Mouse (Mus musculus): ENCODE results near the gene Enc1.
A peak's percentile ranks its signal among the peaks of the same experiment; 100 is the strongest.
"Not testable (repeated sequence)": the region's sequence is repeated elsewhere in the genome, so short reads cannot be mapped to it uniquely, and the experiment has no call there.

The Enc1 gene

GRCm38 (mm10) chr13:97251736-97252135 lies 10.8 kb downstream of the Enc1 start:
- no peak for DNase-seq (ENCODE audit: low spot score)

GRCm38 (mm10) chr13:97252469-97252868 lies 11.6 kb downstream of the Enc1 start:
- DNase-seq (ENCODE audit: low spot score): no peak

GRCm38 (mm10) chr13:97253418-97253981 lies 12.6 kb downstream of the Enc1 start:
- DNase-seq (ENCODE audit: low spot score): no peak

- no peak for DNase-seq (ENCODE audit: low spot score)
Measured at GRCm38 (mm10) chr13:97253994-97254393, 13.1 kb downstream of the Enc1 start.

GRCm38 (mm10) chr13:97254564-97255164 lies 13.8 kb downstream of the Enc1 start:
- DNase-seq (ENCODE audit: low spot score): no peak

- DNase-seq (ENCODE audit: low spot score): no peak
Measured at GRCm38 (mm10) chr13:97255976-97256848, 15.3 kb downstream of the Enc1 start.

- no peak for DNase-seq (ENCODE audit: low spot score)
Measured at GRCm38 (mm10) chr13:97256849-97257379, 16.0 kb downstream of the Enc1 start.

GRCm38 (mm10) chr13:97259271-97259670 lies 18.4 kb downstream of the Enc1 start:
- no peak for DNase-seq (ENCODE audit: low spot score)

- no peak for DNase-seq (ENCODE audit: low spot score)
Measured at GRCm38 (mm10) chr13:97260456-97261180, 19.7 kb downstream of the Enc1 start.

- DNase-seq (ENCODE audit: low spot score): no peak
Measured at GRCm38 (mm10) chr13:97261549-97261948, 20.6 kb downstream of the Enc1 start.

- DNase-seq (ENCODE audit: low spot score): no peak
Measured at GRCm38 (mm10) chr13:97262676-97263075, 21.8 kb downstream of the Enc1 start.

- not testable (repeated sequence) for DNase-seq (ENCODE audit: low spot score)
Measured at GRCm38 (mm10) chr13:97265534-97265933, 24.6 kb downstream of the Enc1 start.

- no peak for DNase-seq (ENCODE audit: low spot score)
Measured at GRCm38 (mm10) chr13:97270723-97271122, 29.8 kb downstream of the Enc1 start.

GRCm38 (mm10) chr13:97271641-97272040 lies 30.7 kb downstream of the Enc1 start:
- no peak for DNase-seq (ENCODE audit: low spot score)

GRCm38 (mm10) chr13:97274757-97275156 lies 33.9 kb downstream of the Enc1 start:
- DNase-seq (ENCODE audit: low spot score): no peak

- DNase-seq (ENCODE audit: low spot score): no peak
Measured at GRCm38 (mm10) chr13:97275482-97275881, 34.6 kb downstream of the Enc1 start.

- DNase-seq (ENCODE audit: low spot score): peak; percentile 17
Measured at GRCm38 (mm10) chr13:97282051-97282910, 41.4 kb downstream of the Enc1 start.

- DNase-seq (ENCODE audit: low spot score): no peak
Measured at GRCm38 (mm10) chr13:97282911-97283281, 42.0 kb downstream of the Enc1 start.

- no peak for DNase-seq (ENCODE audit: low spot score)
Measured at GRCm38 (mm10) chr13:97287046-97287445, 46.1 kb downstream of the Enc1 start.

- DNase-seq (ENCODE audit: low spot score): no peak
Measured at GRCm38 (mm10) chr13:97290747-97291146, 49.8 kb downstream of the Enc1 start.

- no peak for DNase-seq (ENCODE audit: low spot score)
Measured at GRCm38 (mm10) chr13:97291354-97291753, 50.4 kb downstream of the Enc1 start.
